Mouse (Mus musculus): ENCODE measurements around the gene Cd69. TPM values are rescaled to one million over a fixed set of nuclear protein-coding genes. Genes with fewer than 3 reads are reported as not detected.

The Cd69 gene
- polyA plus RNA-seq, 1 experiment from 2014 or later: 0.35 TPM

DNA sequence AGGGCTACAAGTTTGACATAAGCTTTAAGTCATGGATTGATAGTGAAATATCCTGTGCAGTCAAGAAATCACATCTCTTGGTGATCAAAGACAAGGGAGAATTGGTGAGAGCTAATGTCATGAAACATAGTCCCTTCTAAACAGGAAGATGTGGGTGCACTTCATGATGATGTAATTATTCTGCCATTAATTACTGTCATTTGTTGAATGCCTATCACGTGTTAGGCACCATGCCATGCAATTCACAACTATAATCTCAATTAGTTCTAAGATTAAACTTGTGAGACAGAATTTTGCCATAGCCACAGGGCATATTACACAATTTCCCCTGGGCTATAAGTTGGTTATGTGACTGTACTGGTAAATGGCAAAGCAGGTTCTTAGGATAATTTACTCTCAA, 28.2 kb downstream of the Cd69 start:
- Histone ChIP-seq H3K4me3 (ENCODE audit: control insufficient read depth in 1 of 2, insufficient read depth in 1 of 2, low read depth in 1 of 2, low read length in 2 of 2) (no peak overlapping the region), H3K4me1 (ENCODE audit: control insufficient read depth in 2 of 2, insufficient read depth in 2 of 2, low read length in 2 of 2) (no peaks in the 10 kb centered on the region), H3K4me2 (ENCODE audit: low read length) (no peak overlapping the region), H3K9ac (ENCODE audit: low read length) (no peak overlapping the region), H3K27me3 (ENCODE audit: control insufficient read depth, insufficient read depth, low read length) (no peaks in the 10 kb centered on the region), H3K27ac (replicated peaks in 1 of 2; ENCODE audit: control insufficient read depth in 1 of 2, insufficient read depth in 1 of 2, low read depth in 2 of 2, low read length in 2 of 2) (no peak overlapping the region), H3K9me3 (ENCODE audit: control insufficient read depth, low read length) (no peaks in the 10 kb centered on the region), H3K36me3 (ENCODE audit: control insufficient read depth, insufficient read depth, low read length) (no peaks in the 10 kb centered on the region)
- no peak for ATAC-seq (ENCODE audit: insufficient number of reproducible peaks, insufficient read depth, low FRiP score, low read depth)
- 60% methylated on average over 1 of the region's 1 CpGs for WGBS

DNA sequence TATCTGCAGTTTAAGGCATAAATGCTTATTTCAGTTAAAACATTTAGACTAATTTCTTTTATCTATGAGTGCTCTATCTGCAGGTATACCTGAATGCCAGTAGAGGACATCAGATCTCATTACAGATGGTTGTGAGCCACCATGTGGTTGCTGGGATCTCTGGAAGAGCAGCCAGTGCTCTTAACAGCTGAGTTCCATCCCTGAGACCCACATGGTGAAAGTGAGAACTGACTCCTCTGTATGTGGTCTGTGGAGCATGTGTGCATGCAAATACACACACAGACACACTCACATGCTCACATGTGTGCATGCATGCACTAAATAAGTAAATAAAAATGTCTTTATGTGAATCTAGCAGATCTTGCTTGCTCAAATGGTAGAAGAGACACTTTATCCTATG, 29.4 kb downstream of the Cd69 start:
- Histone ChIP-seq H3K27ac (replicated peaks in 1 of 2; ENCODE audit: control insufficient read depth in 1 of 2, insufficient read depth in 1 of 2, low read depth in 2 of 2, low read length in 2 of 2) (no peak overlapping the region), H3K9ac (ENCODE audit: low read length) (no peak overlapping the region), H3K9me3 (ENCODE audit: control insufficient read depth, low read length) (no peaks in the 10 kb centered on the region), H3K4me2 (ENCODE audit: low read length) (no peak overlapping the region), H3K36me3 (ENCODE audit: control insufficient read depth, insufficient read depth, low read length) (no peaks in the 10 kb centered on the region), H3K27me3 (ENCODE audit: control insufficient read depth, insufficient read depth, low read length) (no peaks in the 10 kb centered on the region), H3K4me1 (ENCODE audit: control insufficient read depth in 2 of 2, insufficient read depth in 2 of 2, low read length in 2 of 2) (no peaks in the 10 kb centered on the region), H3K4me3 (ENCODE audit: control insufficient read depth in 1 of 2, insufficient read depth in 1 of 2, low read depth in 1 of 2, low read length in 2 of 2) (no peak overlapping the region)
- no peak for ATAC-seq (ENCODE audit: insufficient number of reproducible peaks, insufficient read depth, low FRiP score, low read depth)

DNA sequence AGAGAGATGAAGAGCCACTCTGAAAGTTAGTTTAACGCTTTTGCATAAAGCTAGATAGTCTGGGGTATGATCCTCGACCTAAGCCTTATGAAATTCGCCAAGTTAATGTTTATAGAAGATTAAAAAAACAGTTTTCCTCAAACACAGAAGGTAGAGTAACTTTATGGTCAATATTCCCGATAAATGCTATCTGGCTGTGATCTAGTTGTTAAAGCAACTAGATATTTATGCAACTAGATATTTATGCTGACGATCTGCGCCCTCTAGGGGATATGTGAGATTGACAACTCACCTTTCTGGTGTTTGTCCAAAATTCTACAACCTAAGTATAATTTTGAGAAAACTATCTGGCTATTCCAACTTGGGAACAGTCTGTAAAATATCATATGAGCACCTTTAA, 33.3 kb downstream of the Cd69 start:
- Histone ChIP-seq H3K9me3 (ENCODE audit: control insufficient read depth, low read length) (no peaks in the 10 kb centered on the region), H3K36me3 (ENCODE audit: control insufficient read depth, insufficient read depth, low read length) (no peaks in the 10 kb centered on the region), H3K4me3 (ENCODE audit: control insufficient read depth in 1 of 2, insufficient read depth in 1 of 2, low read depth in 1 of 2, low read length in 2 of 2) (no peak overlapping the region), H3K27me3 (ENCODE audit: control insufficient read depth, insufficient read depth, low read length) (no peaks in the 10 kb centered on the region), H3K4me2 (ENCODE audit: low read length) (no peak overlapping the region), H3K27ac (replicated peaks in 1 of 2; ENCODE audit: control insufficient read depth in 1 of 2, insufficient read depth in 1 of 2, low read depth in 2 of 2, low read length in 2 of 2) (no peak overlapping the region), H3K9ac (ENCODE audit: low read length) (no peak overlapping the region), H3K4me1 (ENCODE audit: control insufficient read depth in 2 of 2, insufficient read depth in 2 of 2, low read length in 2 of 2) (peaks cover 0 to 2% of the 10 kb centered on the region in 2 experiments; a peak in 1 of 4 replicates)
- WGBS: 60% methylated on average over 6 of the region's 6 CpGs
- ATAC-seq (ENCODE audit: insufficient number of reproducible peaks, insufficient read depth, low FRiP score, low read depth): no peak

GRCm38 (mm10) chr6:129241471-129241870, 33.8 kb downstream of the Cd69 start:
- no peak overlapping the region for H3K9ac ChIP-seq (ENCODE audit: low read length)
- no peaks in the 10 kb centered on the region for H3K27me3 ChIP-seq (ENCODE audit: control insufficient read depth, insufficient read depth, low read length)
- peaks cover 0 to 2% of the 10 kb centered on the region in 2 experiments; a peak in 1 of 4 replicates for H3K4me1 ChIP-seq (ENCODE audit: control insufficient read depth in 2 of 2, insufficient read depth in 2 of 2, low read length in 2 of 2)
- H3K9me3 ChIP-seq (ENCODE audit: control insufficient read depth, low read length): no peaks in the 10 kb centered on the region
- 61% methylated on average over 5 of the region's 5 CpGs for WGBS
- no peak overlapping the region for H3K4me3 ChIP-seq (ENCODE audit: control insufficient read depth in 1 of 2, insufficient read depth in 1 of 2, low read depth in 1 of 2, low read length in 2 of 2)
- no peak overlapping the region for H3K4me2 ChIP-seq (ENCODE audit: low read length)
- H3K36me3 ChIP-seq (ENCODE audit: control insufficient read depth, insufficient read depth, low read length): no peaks in the 10 kb centered on the region
- H3K27ac ChIP-seq (replicated peaks in 1 of 2; ENCODE audit: control insufficient read depth in 1 of 2, insufficient read depth in 1 of 2, low read depth in 2 of 2, low read length in 2 of 2): no peak overlapping the region
- ATAC-seq (ENCODE audit: insufficient number of reproducible peaks, insufficient read depth, low FRiP score, low read depth): no peak

DNA sequence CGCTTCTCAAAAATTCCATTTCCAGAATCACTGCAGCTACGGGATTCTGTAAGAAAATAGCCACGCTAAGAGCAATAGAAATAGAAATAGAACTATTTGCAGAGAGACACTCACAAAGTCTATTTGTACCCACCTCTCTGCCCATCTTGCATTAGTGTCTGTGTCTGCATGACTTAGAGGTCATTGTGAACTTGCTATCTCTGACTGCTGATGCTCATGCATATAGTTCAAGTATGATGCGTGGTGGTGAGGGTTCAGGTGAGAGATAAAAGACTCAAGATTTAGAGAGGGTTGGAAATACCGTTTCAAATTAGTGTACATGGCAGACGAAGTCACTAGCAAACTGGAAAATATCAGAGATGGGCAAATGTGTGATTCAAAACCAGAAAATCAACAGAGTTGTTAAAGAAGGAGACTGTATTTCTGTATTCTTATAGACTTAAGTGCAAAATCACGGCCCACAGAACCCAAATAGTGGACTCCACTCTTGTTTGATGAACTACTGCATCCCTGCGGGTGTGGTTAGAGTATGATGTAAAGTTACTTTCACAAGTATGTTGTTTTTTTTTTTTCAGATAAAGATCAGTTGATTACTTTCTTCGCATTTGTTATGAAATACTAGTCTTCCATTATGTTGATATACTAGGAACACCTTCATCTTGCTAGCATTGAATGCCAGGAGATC, 35.5 kb downstream of the Cd69 start:
- ATAC-seq (ENCODE audit: insufficient number of reproducible peaks, insufficient read depth, low FRiP score, low read depth): no peak
- H3K27ac ChIP-seq (replicated peaks in 1 of 2; ENCODE audit: control insufficient read depth in 1 of 2, insufficient read depth in 1 of 2, low read depth in 2 of 2, low read length in 2 of 2): no peak overlapping the region
- H3K9ac ChIP-seq (ENCODE audit: low read length): no peak overlapping the region
- H3K9me3 ChIP-seq (ENCODE audit: control insufficient read depth, low read length): no peaks in the 10 kb centered on the region
- WGBS: 77% methylated on average over 9 of the region's 9 CpGs
- H3K27me3 ChIP-seq (ENCODE audit: control insufficient read depth, insufficient read depth, low read length): no peaks in the 10 kb centered on the region
- no peaks in the 10 kb centered on the region for H3K36me3 ChIP-seq (ENCODE audit: control insufficient read depth, insufficient read depth, low read length)
- H3K4me3 ChIP-seq (ENCODE audit: control insufficient read depth in 1 of 2, insufficient read depth in 1 of 2, low read depth in 1 of 2, low read length in 2 of 2): no peak overlapping the region
- H3K4me2 ChIP-seq (ENCODE audit: low read length): no peak overlapping the region
- peaks cover 0 to 2% of the 10 kb centered on the region in 2 experiments; a peak in 1 of 4 replicates for H3K4me1 ChIP-seq (ENCODE audit: control insufficient read depth in 2 of 2, insufficient read depth in 2 of 2, low read length in 2 of 2)

GRCm38 (mm10) chr6:129238275-129239038, 36.8 kb downstream of the Cd69 start:
- 0 out of 2 replicates have a peak, but pooled peaks have one; percentile 57 for ATAC-seq (ENCODE audit: insufficient number of reproducible peaks, insufficient read depth, low FRiP score, low read depth)
- Histone ChIP-seq H3K9ac (ENCODE audit: low read length) (peak overlapping the region; percentile 74), H3K27ac (replicated peaks in 1 of 2; ENCODE audit: control insufficient read depth in 1 of 2, insufficient read depth in 1 of 2, low read depth in 2 of 2, low read length in 2 of 2) (no peak overlapping the region), H3K4me3 (ENCODE audit: control insufficient read depth in 1 of 2, insufficient read depth in 1 of 2, low read depth in 1 of 2, low read length in 2 of 2) (peak overlapping the region; percentile 60 to 65), H3K27me3 (ENCODE audit: control insufficient read depth, insufficient read depth, low read length) (no peaks in the 10 kb centered on the region), H3K4me2 (ENCODE audit: low read length) (peak overlapping the region; percentile 73), H3K4me1 (ENCODE audit: control insufficient read depth in 2 of 2, insufficient read depth in 2 of 2, low read length in 2 of 2) (peaks cover 0 to 2% of the 10 kb centered on the region in 2 experiments; a peak in 1 of 4 replicates), H3K36me3 (ENCODE audit: control insufficient read depth, insufficient read depth, low read length) (no peaks in the 10 kb centered on the region), H3K9me3 (ENCODE audit: control insufficient read depth, low read length) (no peaks in the 10 kb centered on the region)
- WGBS: 11% methylated on average over 14 of the region's 14 CpGs

DNA sequence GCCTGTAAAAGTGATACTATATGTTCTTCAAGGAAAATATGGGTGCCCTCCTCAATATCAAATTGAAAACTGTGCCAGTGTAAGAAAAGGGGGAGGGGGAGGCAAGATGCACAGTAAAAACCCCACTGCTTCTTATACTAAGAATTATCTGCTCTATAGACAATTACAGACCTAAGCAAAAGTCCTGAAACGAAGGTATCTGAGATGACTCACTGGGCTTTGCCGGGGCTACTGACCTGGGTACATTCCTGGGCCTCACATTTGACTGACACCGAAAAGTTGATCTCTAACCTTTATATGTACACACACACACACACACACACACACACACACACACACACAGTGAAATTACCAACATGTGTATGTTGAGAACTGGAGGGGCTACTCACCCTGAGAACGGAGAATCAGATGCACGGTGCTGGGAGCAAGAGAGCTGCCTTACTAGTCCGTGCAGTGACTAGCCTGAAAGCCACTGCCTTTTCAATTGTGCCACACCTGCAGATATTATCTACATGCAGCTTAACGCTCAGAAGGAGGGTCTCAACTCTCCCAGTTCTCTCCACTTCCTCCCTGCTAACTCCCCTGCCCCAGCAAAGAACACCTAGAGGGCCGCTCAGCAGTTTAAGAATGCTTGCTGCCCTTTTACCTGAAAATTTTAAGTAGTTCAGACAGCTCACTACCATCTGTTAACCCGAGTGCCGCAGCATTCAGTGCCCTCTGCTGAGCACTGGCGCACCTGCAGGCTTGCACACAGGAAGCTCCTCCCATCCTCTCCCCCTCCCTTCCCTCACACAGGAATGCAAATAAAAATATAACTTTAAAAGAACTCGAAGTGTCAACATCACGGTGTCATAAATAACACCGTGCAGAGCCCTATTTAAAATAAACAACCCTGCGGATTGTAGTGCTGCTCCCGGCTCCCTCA, 37.6 kb downstream of the Cd69 start:
- Histone ChIP-seq H3K4me2 (ENCODE audit: low read length) (peak overlapping the region; percentile 73), H3K27ac (replicated peaks in 1 of 2; ENCODE audit: control insufficient read depth in 1 of 2, insufficient read depth in 1 of 2, low read depth in 2 of 2, low read length in 2 of 2) (no peak overlapping the region; a peak in 1 of 4 replicates), H3K36me3 (ENCODE audit: control insufficient read depth, insufficient read depth, low read length) (no peaks in the 10 kb centered on the region), H3K9me3 (ENCODE audit: control insufficient read depth, low read length) (no peaks in the 10 kb centered on the region), H3K27me3 (ENCODE audit: control insufficient read depth, insufficient read depth, low read length) (no peaks in the 10 kb centered on the region), H3K4me3 (ENCODE audit: control insufficient read depth in 1 of 2, insufficient read depth in 1 of 2, low read depth in 1 of 2, low read length in 2 of 2) (peak overlapping the region; percentile 60 to 65), H3K4me1 (ENCODE audit: control insufficient read depth in 2 of 2, insufficient read depth in 2 of 2, low read length in 2 of 2) (peaks cover 0 to 2% of the 10 kb centered on the region in 2 experiments; a peak in 1 of 4 replicates), H3K9ac (ENCODE audit: low read length) (peak overlapping the region; percentile 74)
- ATAC-seq (ENCODE audit: insufficient number of reproducible peaks, insufficient read depth, low FRiP score, low read depth): peak; percentile 88
- WGBS: 19% methylated on average over 16 of the region's 16 CpGs

Data from heart, embryonic 14.5 days (tissue).